Mouse (Mus musculus) layer of hippocampus, adult 18-20 months (tissue): ENCODE data around the gene Trim29. TPM values are rescaled to one million over a fixed set of nuclear protein-coding genes. Genes with fewer than 3 reads are reported as not detected.

Experiments used
- DNase-seq, 2 experiments: peaks; one replicate each; pipeline ENCODE4 v3.0.0; 2022; ENCODE audit warnings: low spot score in 2 of 2
- long read RNA-seq: library from polyadenylated mRNA; stranded (forward); transcript quantifications from one replicate; pipeline ENCODE4 v2.0.0, GENCODE M21; 2021
- total RNA-seq, 2 experiments: library from RNA; stranded (reverse); gene quantifications; 2 replicates each; pipeline ENCODE4 v1.2.3; 2021

Gene Trim29
- total RNA-seq: under 1 TPM; 0.23 to 0.69 TPM
- long read RNA-seq: 0 reads

GRCm38 (mm10) chr9:43310538-43310937 lies at the start of gene Trim29:
Gene Trim29 (plus strand): TSS chr9:43310848.
- no peak for DNase-seq

GRCm38 (mm10) chr9:43261124-43261907 lies 49.3 kb upstream of the Trim29 start:
- no peak for DNase-seq

GRCm38 (mm10) chr9:43261941-43262340 lies 48.7 kb upstream of the Trim29 start:
- DNase-seq: no peak

- no peak for DNase-seq
Measured at GRCm38 (mm10) chr9:43262390-43262789, 48.3 kb upstream of the Trim29 start.

GRCm38 (mm10) chr9:43262811-43263550 lies 47.7 kb upstream of the Trim29 start:
- DNase-seq: no peak

GRCm38 (mm10) chr9:43263946-43264451 lies 46.6 kb upstream of the Trim29 start:
- no peak for DNase-seq

- DNase-seq: no peak
Measured at GRCm38 (mm10) chr9:43265194-43265593, 45.5 kb upstream of the Trim29 start.

- no peak for DNase-seq
Measured at GRCm38 (mm10) chr9:43267357-43267756, 43.3 kb upstream of the Trim29 start.

GRCm38 (mm10) chr9:43269166-43269565 lies 41.5 kb upstream of the Trim29 start:
- peak; percentile 26 to 51 for DNase-seq

GRCm38 (mm10) chr9:43270723-43271252 lies 39.9 kb upstream of the Trim29 start:
- peak; percentile 17 to 67 for DNase-seq

GRCm38 (mm10) chr9:43271761-43272518 lies 38.7 kb upstream of the Trim29 start:
- DNase-seq: no peak

- no peak for DNase-seq
Measured at GRCm38 (mm10) chr9:43273735-43274134, 36.9 kb upstream of the Trim29 start.

GRCm38 (mm10) chr9:43284284-43284683 lies 26.4 kb upstream of the Trim29 start:
- peak; percentile 63 to 89 for DNase-seq

- DNase-seq: no peak
Measured at GRCm38 (mm10) chr9:43285281-43285680, 25.4 kb upstream of the Trim29 start.

GRCm38 (mm10) chr9:43286870-43287269 lies 23.8 kb upstream of the Trim29 start:
- DNase-seq: peak; percentile 39 to 72

- no peak for DNase-seq
Measured at GRCm38 (mm10) chr9:43293058-43293457, 17.6 kb upstream of the Trim29 start.

GRCm38 (mm10) chr9:43300394-43300793 lies 10.3 kb upstream of the Trim29 start:
- peak in 1 of 2 experiments; percentile 20 for DNase-seq

GRCm38 (mm10) chr9:43302989-43303388 lies 7.7 kb upstream of the Trim29 start:
- no peak for DNase-seq

GRCm38 (mm10) chr9:43305882-43306281 lies 4.8 kb upstream of the Trim29 start:
- no peak for DNase-seq

- no peak for DNase-seq
Measured at GRCm38 (mm10) chr9:43309087-43309872, 1.4 kb upstream of the Trim29 start.
